Mouse (Mus musculus) cerebellum, adult 2 months (tissue): ENCODE data around the gene Alkbh4.

Experiments used
- CTCF ChIP-seq: fragments of 200-500 bp; IDR thresholded peaks from 2 replicates; pipeline ENCODE4 v1.5.1; 2011; ENCODE audit warnings: low read depth, mild to moderate bottlenecking, control low read depth, low read length, moderate library complexity, borderline replicate concordance; ENCODE audit not compliant: insufficient read depth
- POLR2A ChIP-seq: fragments of 200-500 bp; IDR thresholded peaks from 2 replicates; pipeline ENCODE4 v1.6.1; 2011; ENCODE audit warnings: low read length, control low read depth, borderline replicate concordance; ENCODE audit not compliant: insufficient read depth

DNA sequence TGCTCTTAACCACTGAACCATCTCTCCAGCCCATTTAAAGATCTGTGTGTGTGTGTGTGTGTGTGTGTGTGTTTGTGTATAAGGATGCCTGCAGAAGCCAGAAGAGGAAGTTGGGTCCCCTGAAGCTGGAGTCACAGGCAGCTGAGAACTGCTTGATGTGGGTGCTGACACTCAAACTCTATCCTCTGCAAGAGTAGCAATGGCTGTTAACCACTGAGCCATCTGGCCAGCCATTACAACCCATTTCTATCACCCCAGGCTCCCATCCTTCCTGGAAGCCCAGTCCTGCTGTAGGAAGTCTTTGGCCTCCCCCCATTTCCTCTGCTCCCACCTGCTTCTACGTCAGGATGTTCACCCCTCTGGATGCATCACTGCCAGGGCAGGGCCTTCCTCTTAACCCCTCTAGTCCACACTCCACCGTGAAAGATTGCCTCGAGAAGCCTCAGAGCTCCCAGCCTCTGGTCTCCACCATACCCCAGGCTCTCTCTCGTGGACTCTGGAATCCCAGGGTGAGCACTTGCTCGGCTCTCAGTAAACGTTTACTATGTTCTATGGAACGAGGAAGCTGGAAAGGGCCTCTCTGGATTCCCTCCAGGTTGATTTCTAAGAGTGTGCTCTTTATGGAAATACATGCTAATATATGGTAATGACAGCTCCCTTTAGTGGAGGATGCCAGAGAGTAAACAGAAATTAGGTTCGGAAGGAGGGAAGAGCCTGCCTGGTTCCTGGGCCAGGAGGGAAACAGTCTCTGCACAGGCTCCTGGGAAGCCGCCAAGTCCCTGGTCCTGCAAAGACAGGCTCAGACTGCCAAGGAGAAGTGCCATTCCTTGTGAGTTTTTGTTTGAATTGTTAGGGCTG, 37.9 kb downstream of the Alkbh4 start:
- TF ChIP-seq POLR2A (no peak), CTCF (no peak)
